Mouse (Mus musculus): ENCODE measurements at regions not wholly inside any gene's neighbourhood (a gene's known extent, or its start where the extent isn't known, plus 50 kb on each side); places are given as distances from the start of the nearest gene placed in this dataset.
A peak's percentile ranks its signal among the peaks of the same experiment; 100 is the strongest.

- H3K4me1 ChIP-seq (ENCODE audit: control insufficient read depth, insufficient read depth, low read length), result no peaks in the 10 kb centered on the region
- no peak for ATAC-seq (ENCODE audit: low FRiP score)
- DNase-seq (ENCODE audit: low spot score, missing footprints), result peak; percentile 80
- WGBS, result 86% methylated on average over 6 of the region's 6 CpGs
- H3K4me2 ChIP-seq, result no peak overlapping the region
- no peaks in the 10 kb centered on the region for H3K36me3 ChIP-seq (ENCODE audit: control insufficient read depth, insufficient read depth, low read length)
- no peak overlapping the region for H3K27ac ChIP-seq (ENCODE audit: low read depth, low read length)
- no peak overlapping the region for H3K9ac ChIP-seq (ENCODE audit: low read length)
- no peaks in the 10 kb centered on the region for H3K9me3 ChIP-seq (ENCODE audit: control insufficient read depth, low read length)
- H3K27me3 ChIP-seq (ENCODE audit: control insufficient read depth, insufficient read depth, low read length), result no peaks in the 10 kb centered on the region
- no peak overlapping the region for H3K4me3 ChIP-seq (ENCODE audit: low read depth, low read length)
Observed at GRCm38 (mm10) chr7:136511389-136511788, 383.0 kb upstream of the Mgmt start.

- no peak overlapping the region for H3K4me3 ChIP-seq (ENCODE audit: low read depth, low read length)
- DNase-seq (ENCODE audit: low spot score, missing footprints), result peak; percentile 62
- no peak overlapping the region for H3K4me2 ChIP-seq
- ATAC-seq (ENCODE audit: low FRiP score), result no peak
- no peaks in the 10 kb centered on the region for H3K27me3 ChIP-seq (ENCODE audit: control insufficient read depth, insufficient read depth, low read length)
- no peaks in the 10 kb centered on the region for H3K36me3 ChIP-seq (ENCODE audit: control insufficient read depth, insufficient read depth, low read length)
- no peaks in the 10 kb centered on the region for H3K4me1 ChIP-seq (ENCODE audit: control insufficient read depth, insufficient read depth, low read length)
- no peak overlapping the region for H3K9ac ChIP-seq (ENCODE audit: low read length)
- 86% methylated on average over 1 of the region's 1 CpGs for WGBS
- H3K9me3 ChIP-seq (ENCODE audit: control insufficient read depth, low read length), result no peaks in the 10 kb centered on the region
- no peak overlapping the region for H3K27ac ChIP-seq (ENCODE audit: low read depth, low read length)
Observed at GRCm38 (mm10) chr7:136515376-136515775, 379.0 kb upstream of the Mgmt start.

- WGBS, result 89% methylated on average over 9 of the region's 9 CpGs
- no peak overlapping the region for H3K9ac ChIP-seq (ENCODE audit: low read length)
- ATAC-seq (ENCODE audit: low FRiP score), result no peak
- H3K27ac ChIP-seq (ENCODE audit: low read depth, low read length), result no peak overlapping the region
- H3K4me1 ChIP-seq (ENCODE audit: control insufficient read depth, insufficient read depth, low read length), result no peaks in the 10 kb centered on the region
- H3K4me3 ChIP-seq (ENCODE audit: low read depth, low read length), result no peak overlapping the region
- no peaks in the 10 kb centered on the region for H3K9me3 ChIP-seq (ENCODE audit: control insufficient read depth, low read length)
- H3K36me3 ChIP-seq (ENCODE audit: control insufficient read depth, insufficient read depth, low read length), result no peaks in the 10 kb centered on the region
- no peaks in the 10 kb centered on the region for H3K27me3 ChIP-seq (ENCODE audit: control insufficient read depth, insufficient read depth, low read length)
- no peak overlapping the region for H3K4me2 ChIP-seq
- peak; percentile 12 for DNase-seq (ENCODE audit: low spot score, missing footprints)
Observed at GRCm38 (mm10) chr7:136525821-136526220, 368.6 kb upstream of the Mgmt start.

- 91% methylated on average over 8 of the region's 8 CpGs for WGBS
- no peaks in the 10 kb centered on the region for H3K9me3 ChIP-seq (ENCODE audit: control insufficient read depth, low read length)
- no peaks in the 10 kb centered on the region for H3K4me1 ChIP-seq (ENCODE audit: control insufficient read depth, insufficient read depth, low read length)
- no peak overlapping the region for H3K9ac ChIP-seq (ENCODE audit: low read length)
- ATAC-seq (ENCODE audit: low FRiP score) (no peak), DNase-seq (ENCODE audit: low spot score, missing footprints) (peak; percentile 33)
- H3K27me3 ChIP-seq (ENCODE audit: control insufficient read depth, insufficient read depth, low read length), result no peaks in the 10 kb centered on the region
- no peaks in the 10 kb centered on the region for H3K36me3 ChIP-seq (ENCODE audit: control insufficient read depth, insufficient read depth, low read length)
- no peak overlapping the region for H3K4me2 ChIP-seq
- no peak overlapping the region for H3K27ac ChIP-seq (ENCODE audit: low read depth, low read length)
- H3K4me3 ChIP-seq (ENCODE audit: low read depth, low read length), result no peak overlapping the region
Observed at GRCm38 (mm10) chr7:136530006-136530785, 364.2 kb upstream of the Mgmt start.

- Histone ChIP-seq H3K9ac (ENCODE audit: low read length) (no peak overlapping the region), H3K36me3 (ENCODE audit: control insufficient read depth, insufficient read depth, low read length) (no peaks in the 10 kb centered on the region), H3K4me2 (no peak overlapping the region), H3K4me3 (ENCODE audit: low read depth, low read length) (no peak overlapping the region), H3K27me3 (ENCODE audit: control insufficient read depth, insufficient read depth, low read length) (no peaks in the 10 kb centered on the region), H3K4me1 (ENCODE audit: control insufficient read depth, insufficient read depth, low read length) (no peaks in the 10 kb centered on the region), H3K27ac (ENCODE audit: low read depth, low read length) (no peak overlapping the region), H3K9me3 (ENCODE audit: control insufficient read depth, low read length) (no peaks in the 10 kb centered on the region)
- no peak for ATAC-seq (ENCODE audit: low FRiP score)
- 35% methylated on average over 7 of the region's 7 CpGs for WGBS
- no peak for DNase-seq (ENCODE audit: low spot score, missing footprints)
Observed at GRCm38 (mm10) chr7:136531301-136531700, 363.1 kb upstream of the Mgmt start.

GRCm38 (mm10) chr7:136541876-136542655, 352.3 kb upstream of the Mgmt start:
- Histone ChIP-seq H3K27ac (ENCODE audit: low read depth, low read length) (no peak overlapping the region), H3K9me3 (ENCODE audit: control insufficient read depth, low read length) (no peaks in the 10 kb centered on the region)
- peak; percentile 96 for ATAC-seq (ENCODE audit: low FRiP score)

GRCm38 (mm10) chr7:136542896-136543295, 351.5 kb upstream of the Mgmt start:
- ATAC-seq (ENCODE audit: low FRiP score), result no peak

More at GRCm38 (mm10) chr7:136541876-136542655, 352.3 kb upstream of the Mgmt start:
- H3K4me2 ChIP-seq, result no peak overlapping the region
- H3K4me3 ChIP-seq (ENCODE audit: low read depth, low read length), result no peak overlapping the region
- peaks cover 12% of the 10 kb centered on the region for H3K27me3 ChIP-seq (ENCODE audit: control insufficient read depth, insufficient read depth, low read length)
- peaks cover 12% of the 10 kb centered on the region for H3K4me1 ChIP-seq (ENCODE audit: control insufficient read depth, insufficient read depth, low read length)
- no peaks in the 10 kb centered on the region for H3K36me3 ChIP-seq (ENCODE audit: control insufficient read depth, insufficient read depth, low read length)
- peak; percentile 86 for DNase-seq (ENCODE audit: low spot score, missing footprints)
- no peak overlapping the region for H3K9ac ChIP-seq (ENCODE audit: low read length)

GRCm38 (mm10) chr7:136547837-136548236, 346.6 kb upstream of the Mgmt start:
- no peaks in the 10 kb centered on the region for H3K36me3 ChIP-seq (ENCODE audit: control insufficient read depth, insufficient read depth, low read length)
- no peak overlapping the region for H3K4me2 ChIP-seq
- 64% methylated on average over 3 of the region's 3 CpGs for WGBS
- ATAC-seq (ENCODE audit: low FRiP score), result no peak
- H3K9ac ChIP-seq (ENCODE audit: low read length), result no peak overlapping the region
- no peaks in the 10 kb centered on the region; the same call in 1 of the 2 replicates for H3K27me3 ChIP-seq (ENCODE audit: control insufficient read depth, insufficient read depth, low read length)
- H3K4me3 ChIP-seq (ENCODE audit: low read depth, low read length), result no peak overlapping the region
- DNase-seq (ENCODE audit: low spot score, missing footprints), result no peak
- no peaks in the 10 kb centered on the region for H3K9me3 ChIP-seq (ENCODE audit: control insufficient read depth, low read length)
- no peak overlapping the region for H3K27ac ChIP-seq (ENCODE audit: low read depth, low read length)
- H3K4me1 ChIP-seq (ENCODE audit: control insufficient read depth, insufficient read depth, low read length), result peaks cover 2% of the 10 kb centered on the region; the same call in 1 of the 2 replicates

More at GRCm38 (mm10) chr7:136542896-136543295, 351.5 kb upstream of the Mgmt start:
- Histone ChIP-seq H3K27ac (ENCODE audit: low read depth, low read length) (no peak overlapping the region), H3K4me2 (no peak overlapping the region), H3K36me3 (ENCODE audit: control insufficient read depth, insufficient read depth, low read length) (no peaks in the 10 kb centered on the region), H3K9me3 (ENCODE audit: control insufficient read depth, low read length) (no peaks in the 10 kb centered on the region), H3K27me3 (ENCODE audit: control insufficient read depth, insufficient read depth, low read length) (peaks cover 10% of the 10 kb centered on the region), H3K4me1 (ENCODE audit: control insufficient read depth, insufficient read depth, low read length) (peaks cover 12% of the 10 kb centered on the region), H3K9ac (ENCODE audit: low read length) (no peak overlapping the region), H3K4me3 (ENCODE audit: low read depth, low read length) (no peak overlapping the region)
- no peak for DNase-seq (ENCODE audit: low spot score, missing footprints)
- 74% methylated on average over 7 of the region's 7 CpGs for WGBS

GRCm38 (mm10) chr7:136556436-136556835, 338.0 kb upstream of the Mgmt start:
- no peak overlapping the region for H3K4me3 ChIP-seq (ENCODE audit: low read depth, low read length)
- DNase-seq (ENCODE audit: low spot score, missing footprints), result no peak
- no peaks in the 10 kb centered on the region for H3K4me1 ChIP-seq (ENCODE audit: control insufficient read depth, insufficient read depth, low read length)
- WGBS, result 69% methylated on average over 4 of the region's 4 CpGs
- no peak overlapping the region for H3K4me2 ChIP-seq
- no peak for ATAC-seq (ENCODE audit: low FRiP score)
- H3K27ac ChIP-seq (ENCODE audit: low read depth, low read length), result no peak overlapping the region
- H3K9me3 ChIP-seq (ENCODE audit: control insufficient read depth, low read length), result no peaks in the 10 kb centered on the region
- no peaks in the 10 kb centered on the region for H3K27me3 ChIP-seq (ENCODE audit: control insufficient read depth, insufficient read depth, low read length)
- no peaks in the 10 kb centered on the region for H3K36me3 ChIP-seq (ENCODE audit: control insufficient read depth, insufficient read depth, low read length)
- no peak overlapping the region for H3K9ac ChIP-seq (ENCODE audit: low read length)
